8 mouse cellular contexts compared by ENCODE assay signal in genomic region chr1:84933472-84934150, GRCm38 (mm10). TPM values are rescaled to one million over a fixed set of nuclear protein-coding genes. Genes with fewer than 3 reads are reported as not detected.
DNase-seq lines count a peak whose midpoint lies in the region; ATAC-seq and TF ChIP-seq lines count a peak whose summit lies in the region.

No protein-coding gene starts in this region.

- DNase-seq in c-Kit-positive CD71-negative TER-119-negative erythroid progenitor cells, embryonic 14.5 days (ENCODE audit: low read depth) = peak; percentile 65
- peak; percentile 69 to 76 for DNase-seq in heart, postnatal 10 days
- DNase-seq in kidney, postnatal 4 days = peak; percentile 86 to 87
- DNase-seq in thymus, postnatal 4 days = peak; percentile 67

- intact Hi-C loops in heart, postnatal 10 days (cut with DNase I) = no loop called here

- H3K9me3 ChIP-seq in ES-Bruce4 (replicated peaks; ENCODE audit: control insufficient read depth, insufficient read depth, low read length, poor library complexity, severe bottlenecking) = no peaks in the 10 kb centered on the region
- H3K9me3 ChIP-seq in forebrain, embryonic 13.5 days (replicated peaks) = no peaks in the 10 kb centered on the region
- H3K9me3 ChIP-seq in liver, embryonic 15.5 days (replicated peaks) = no peaks in the 10 kb centered on the region
- H3K9me3 ChIP-seq in neural tube, embryonic 12.5 days = no peaks in the 10 kb centered on the region

- H3K4me2 ChIP-seq in forebrain, embryonic 13.5 days = peak overlapping the region; percentile 70
- peak overlapping the region; percentile 64 for H3K4me2 ChIP-seq in liver, embryonic 15.5 days
- peak overlapping the region; percentile 83 for H3K4me2 ChIP-seq in neural tube, embryonic 12.5 days (replicated peaks)

- H3K36me3 ChIP-seq in ES-Bruce4 (ENCODE audit: control insufficient read depth, insufficient read depth, low read length, poor library complexity, severe bottlenecking) = no peaks in the 10 kb centered on the region
- peaks cover 7% of the 10 kb centered on the region; the same call in 1 of the 2 replicates for H3K36me3 ChIP-seq in forebrain, embryonic 13.5 days (ENCODE audit: poor library complexity, severe bottlenecking)
- H3K36me3 ChIP-seq in liver, embryonic 15.5 days (replicated peaks) = no peaks in the 10 kb centered on the region
- 0 out of 2 replicates have a peak, but pooled peaks cover 3% of the 10 kb centered on the region for H3K36me3 ChIP-seq in neural tube, embryonic 12.5 days

- 0 out of 2 replicates have a peak, but pooled peaks have one; percentile 19 for TF ChIP-seq EP300 in ES-Bruce4 (IDR thresholded peaks at IDR 0.05; ENCODE audit: insufficient read depth, low read depth, low read length)

- H3K27me3 ChIP-seq in ES-Bruce4 (ENCODE audit: control insufficient read depth, insufficient read depth, low read length, poor library complexity, severe bottlenecking) = no peaks in the 10 kb centered on the region; the same call in 1 of the 2 replicates
- no peaks in the 10 kb centered on the region for H3K27me3 ChIP-seq in forebrain, embryonic 13.5 days
- peaks cover 34% of the 10 kb centered on the region for H3K27me3 ChIP-seq in liver, embryonic 15.5 days
- no peaks in the 10 kb centered on the region; the same call in 1 of the 2 replicates for H3K27me3 ChIP-seq in neural tube, embryonic 12.5 days (replicated peaks)

- peak; percentile 23 for ATAC-seq in forebrain, embryonic 13.5 days
- no peak for ATAC-seq in liver, embryonic 15.5 days (ENCODE audit: insufficient read depth)
- ATAC-seq in neural tube, embryonic 12.5 days (ENCODE audit: low FRiP score, low read depth) = peak; percentile 30; the same call in 1 of the 2 replicates

- TF ChIP-seq POLR2A in ES-Bruce4 (IDR thresholded peaks at IDR 0.05; ENCODE audit: insufficient read depth, low read length) = no peak

- H3K27ac ChIP-seq in ES-Bruce4 (ENCODE audit: insufficient read depth, low read length) = no peak overlapping the region
- H3K27ac ChIP-seq in forebrain, embryonic 13.5 days = peak overlapping the region; percentile 90; the same call in 1 of the 2 replicates
- no peak overlapping the region for H3K27ac ChIP-seq in liver, embryonic 15.5 days (replicated peaks)
- H3K27ac ChIP-seq in neural tube, embryonic 12.5 days = no peak overlapping the region; the same call in 1 of the 2 replicates

- H3K4me1 ChIP-seq in ES-Bruce4 (ENCODE audit: control insufficient read depth, insufficient read depth, low read length) = no peaks in the 10 kb centered on the region
- H3K4me1 ChIP-seq in forebrain, embryonic 13.5 days = peaks cover 10% of the 10 kb centered on the region
- 0 out of 2 replicates have a peak, but pooled peaks cover 9% of the 10 kb centered on the region for H3K4me1 ChIP-seq in liver, embryonic 15.5 days (replicated peaks)
- H3K4me1 ChIP-seq in neural tube, embryonic 12.5 days = no peaks in the 10 kb centered on the region

- peak overlapping the region; percentile 65; the same call in 1 of the 2 replicates for H3K9ac ChIP-seq in ES-Bruce4 (ENCODE audit: low read depth, poor library complexity, severe bottlenecking)
- H3K9ac ChIP-seq in forebrain, embryonic 13.5 days = peak overlapping the region; percentile 89; the same call in 1 of the 2 replicates
- no peak overlapping the region for H3K9ac ChIP-seq in liver, embryonic 15.5 days
- peak overlapping the region; percentile 74 for H3K9ac ChIP-seq in neural tube, embryonic 12.5 days

- peak; percentile 94 for TF ChIP-seq CTCF in ES-Bruce4 (IDR thresholded peaks at IDR 0.05; ENCODE audit: low read depth, low read length)

- peak overlapping the region; percentile 85 for H3K4me3 ChIP-seq in ES-Bruce4 (ENCODE audit: low read depth, low read length)
- H3K4me3 ChIP-seq in forebrain, embryonic 13.5 days = peak overlapping the region; percentile 71
- peak overlapping the region; percentile 44 for H3K4me3 ChIP-seq in liver, embryonic 15.5 days (replicated peaks)
- peak overlapping the region; percentile 54 for H3K4me3 ChIP-seq in neural tube, embryonic 12.5 days

- 11% methylated on average over 22 of the region's 22 CpGs for WGBS in forebrain, embryonic 13.5 days
- WGBS in liver, embryonic 15.5 days (ENCODE audit: insufficient replicate concordance) = 11% methylated on average over 22 of the region's 22 CpGs
- WGBS in neural tube, embryonic 12.5 days = 13% methylated on average over 22 of the region's 22 CpGs

RNA-seq across cellular contexts. Expression of gene Slc16a14, which starts 1.3 kb away (rescaled TPM):
- polyA plus RNA-seq in ES-Bruce4 (2011; ENCODE audit: insufficient read depth, insufficient read length, low read depth, missing spikeins) = 0.54 TPM in 1 of 2 replicates, not detected in the other
- 10.9 and 15.6 TPM in 2 replicates for polyA plus RNA-seq in forebrain, embryonic 13.5 days (2015; fragmentation: Nextera tagmentation; extraction: Ambion mirVana)
- under 1 TPM in 1 of 2 experiments, not detected in 1; 0.17 TPM for total RNA-seq in heart, postnatal 10 days (2021)
- not detected in 2 replicates for polyA plus RNA-seq in liver, embryonic 15.5 days (2015; fragmentation: Nextera tagmentation; extraction: Ambion mirVana)
- 5.6 and 6.5 TPM in 2 replicates for polyA plus RNA-seq in neural tube, embryonic 12.5 days (2016; fragmentation: Nextera tagmentation; extraction: Ambion mirVana)
